Mouse (Mus musculus) ovary, postnatal 36 days (tissue): ENCODE results near the gene AI661453.
"Not testable (repeated sequence)": the region's sequence is repeated elsewhere in the genome, so short reads cannot be mapped to it uniquely, and the experiment has no call there.

ENCODE experiments used
- DNase-seq: peaks from one replicate; pipeline ENCODE4 v3.0.0; 2022; ENCODE audit warnings: low spot score, mixed read lengths

The AI661453 gene

DNA sequence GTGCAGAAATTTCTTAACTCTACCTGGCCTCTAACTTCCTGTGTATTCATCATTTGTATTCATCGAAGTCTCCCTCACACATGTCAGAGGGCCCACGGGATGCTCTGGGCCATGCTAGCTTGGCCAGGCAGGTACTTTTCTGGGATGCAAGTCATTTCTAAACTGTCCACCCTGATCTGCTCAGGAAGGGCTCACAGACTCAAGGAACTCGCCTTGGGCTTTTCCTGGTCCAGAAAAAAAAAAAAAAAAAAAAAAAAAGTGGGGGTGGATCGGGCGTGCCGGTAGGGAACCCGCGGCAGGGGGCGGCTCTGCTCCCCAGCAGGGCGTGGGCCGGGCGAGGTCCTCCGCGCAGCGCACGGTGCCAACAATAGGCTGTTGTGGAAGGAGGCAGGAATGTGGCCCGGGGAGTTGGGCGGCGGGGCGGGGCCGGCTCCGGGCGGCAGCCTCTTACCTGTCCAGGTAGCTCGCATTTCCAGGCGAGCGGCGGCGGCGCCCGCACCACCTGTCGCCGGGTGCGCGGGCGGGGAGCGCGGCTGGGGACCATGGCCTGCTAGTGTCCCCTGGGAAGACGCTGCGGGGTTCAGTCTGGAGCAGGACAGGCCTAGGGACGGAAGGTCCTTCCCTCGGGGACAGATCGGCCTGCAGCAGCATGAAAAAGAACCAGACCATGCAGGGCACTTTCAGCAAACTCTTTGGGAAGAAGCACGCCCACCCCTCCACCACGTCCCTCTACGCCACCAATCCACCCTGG is at the start of gene AI661453:
TSS of gene AI661453 (plus strand) at position 460 of the 751 bp plus-strand sequence.
- peak; percentile 65 for DNase-seq

DNA sequence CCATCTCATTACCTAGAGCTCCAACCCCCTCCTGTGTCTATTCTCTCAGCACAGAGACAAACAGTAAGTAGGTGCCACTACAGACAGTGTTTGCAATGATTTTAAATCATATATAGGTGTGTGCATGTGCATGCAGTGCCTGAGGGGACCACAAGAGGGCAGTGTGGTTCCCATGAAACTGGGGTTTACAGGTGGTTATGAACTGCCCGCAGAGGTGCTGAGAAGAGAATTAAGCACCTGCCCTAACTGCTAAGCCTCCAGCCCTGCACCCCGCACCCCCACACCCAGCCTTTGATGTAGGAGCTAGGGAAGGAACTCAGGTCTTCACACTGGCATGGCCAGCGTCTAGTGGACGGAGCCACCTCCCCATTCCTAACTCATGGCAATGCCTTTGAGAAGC is 49.8 kb upstream of the AI661453 start:
- DNase-seq: peak; percentile 37

DNA sequence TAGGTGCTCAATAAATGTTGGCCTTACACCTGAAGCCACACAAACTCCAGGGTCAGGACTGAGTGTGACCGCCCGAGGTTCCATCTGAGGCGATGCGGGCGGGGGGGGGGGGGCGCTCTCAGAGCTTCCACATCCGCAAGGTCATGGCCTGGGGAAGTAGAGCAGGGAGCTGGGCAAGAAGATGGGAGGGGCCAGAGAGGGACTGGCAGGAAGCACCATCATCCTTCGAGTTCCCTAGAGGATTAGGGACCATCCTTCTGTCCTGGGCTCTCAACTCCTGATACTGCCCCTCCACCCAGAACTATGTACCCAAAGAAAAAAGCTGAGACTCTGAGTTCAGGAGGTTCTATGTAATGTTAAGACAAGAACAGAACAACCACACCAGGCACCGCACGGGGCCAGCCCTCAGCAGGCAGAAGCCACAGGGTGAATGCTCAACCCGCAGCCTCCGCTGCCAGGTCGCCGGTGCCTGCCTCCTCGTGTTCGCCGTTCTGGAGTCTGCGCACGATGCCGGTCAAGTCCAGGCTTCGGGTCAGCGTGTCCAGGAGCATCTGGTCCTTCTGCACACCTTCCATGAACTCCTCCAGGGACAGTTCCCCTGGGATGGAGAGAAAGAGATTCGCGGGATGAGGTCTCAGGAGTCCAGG is 42.1 kb upstream of the AI661453 start:
- DNase-seq: peak; percentile 21

DNA sequence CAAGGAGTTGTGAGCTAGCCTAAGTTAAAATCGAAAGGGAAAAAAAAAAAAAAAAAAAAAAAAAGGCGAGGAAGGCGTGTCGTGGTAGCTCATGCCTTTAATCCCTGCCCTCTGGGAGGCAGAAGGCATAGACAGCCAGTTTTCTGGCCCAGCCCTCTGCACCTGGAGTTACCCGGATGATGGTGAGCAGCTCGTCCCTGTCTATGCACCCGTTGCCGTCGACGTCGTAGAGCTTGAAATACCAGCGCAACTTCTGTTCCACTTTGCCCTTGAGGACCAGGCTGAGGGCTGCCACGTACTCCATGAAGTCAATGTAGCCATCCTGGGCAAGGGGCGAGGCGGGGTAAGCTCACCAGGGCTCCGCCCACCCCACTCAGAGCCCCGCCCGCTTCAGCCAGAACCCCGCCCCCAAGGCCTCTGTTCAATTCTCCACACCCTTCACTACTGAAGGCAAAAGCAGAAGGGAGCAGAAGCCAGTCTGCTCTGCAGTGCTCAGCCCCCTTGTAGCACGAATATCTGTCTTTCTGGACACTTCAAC is 41.0 kb upstream of the AI661453 start:
- peak; percentile 52 for DNase-seq

DNA sequence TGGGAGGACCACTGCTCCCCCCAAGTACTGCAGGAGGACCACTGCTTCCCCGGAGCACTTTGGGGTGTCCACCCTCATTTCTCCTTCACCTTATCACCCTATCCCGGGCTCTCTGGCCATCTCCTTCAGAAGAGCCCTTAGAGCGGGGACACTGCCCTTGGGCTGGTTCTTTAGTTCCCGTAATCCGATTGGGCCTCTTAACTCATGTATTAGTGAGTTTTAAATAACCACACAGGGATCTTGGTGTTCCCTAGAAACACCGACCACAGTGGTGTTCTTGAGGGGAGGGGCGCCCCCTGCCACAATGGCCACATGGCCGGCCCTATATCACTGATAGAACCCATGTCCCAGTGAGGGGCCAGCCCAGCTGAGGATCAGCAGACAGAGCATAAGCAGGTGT is 37.3 kb upstream of the AI661453 start:
- DNase-seq: no peak

DNA sequence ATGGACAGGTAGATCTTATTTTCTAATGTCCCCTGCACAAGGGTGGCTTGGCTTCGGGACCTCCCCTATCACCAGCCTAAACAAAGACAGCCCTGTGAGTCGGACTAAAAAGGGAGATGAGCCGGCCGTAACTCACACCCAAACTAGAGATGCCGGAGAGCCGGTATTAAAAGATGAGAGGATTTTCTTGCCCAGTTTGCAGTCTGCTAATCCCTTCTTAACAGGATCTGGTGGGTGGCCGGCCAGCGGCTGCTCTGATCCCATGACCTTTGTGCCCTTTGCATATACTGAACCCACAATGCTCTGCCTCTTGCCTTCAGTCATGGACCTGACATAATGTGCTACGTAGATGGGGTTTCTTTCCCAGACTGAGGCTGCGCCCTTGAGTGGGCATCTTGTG is 36.0 kb upstream of the AI661453 start, which contains the start of gene Guca1a:
TSS of gene Guca1a (minus strand) at position 134 of the 400 bp plus-strand sequence.
- DNase-seq: no peak

DNA sequence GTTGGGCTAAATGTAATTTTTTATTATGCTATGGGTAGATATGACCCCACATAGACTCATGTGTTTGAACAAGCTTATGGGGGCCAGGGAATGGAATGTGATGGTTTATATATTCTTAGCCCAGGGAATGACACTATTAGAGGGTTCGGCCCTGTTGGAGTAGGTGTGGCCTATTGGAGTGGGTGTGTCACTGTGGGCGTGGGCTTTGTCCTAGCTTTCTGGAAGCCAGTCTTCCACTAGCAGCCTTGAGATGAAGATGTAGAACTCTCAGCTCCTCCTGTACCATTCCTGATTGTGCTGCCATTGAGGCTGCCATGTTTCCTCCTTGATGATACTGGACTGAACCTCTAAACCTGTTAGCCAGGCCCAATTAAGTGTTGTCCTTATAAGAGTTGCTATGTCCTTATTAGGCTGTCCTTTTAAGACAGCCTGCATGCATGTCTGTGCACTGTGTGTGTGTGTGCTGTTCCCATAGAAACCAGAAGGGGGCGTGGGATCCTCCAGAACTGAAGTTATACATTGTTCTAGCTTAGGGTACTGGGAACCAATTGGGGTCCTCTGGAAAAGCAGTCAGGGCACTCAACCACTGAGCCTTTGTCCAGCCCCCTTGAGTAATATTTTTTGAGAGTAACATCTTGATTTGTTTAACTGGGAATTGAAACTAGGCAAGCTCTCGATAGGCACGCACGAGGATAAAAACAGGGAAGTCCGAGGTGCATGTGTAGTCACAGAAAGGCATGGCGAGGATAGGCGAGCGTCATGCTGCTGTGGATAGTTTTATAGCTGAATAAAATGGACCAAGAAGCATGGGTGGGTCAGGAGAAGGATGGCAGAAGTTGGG is 28.5 kb upstream of the AI661453 start:
- DNase-seq: no peak

DNA sequence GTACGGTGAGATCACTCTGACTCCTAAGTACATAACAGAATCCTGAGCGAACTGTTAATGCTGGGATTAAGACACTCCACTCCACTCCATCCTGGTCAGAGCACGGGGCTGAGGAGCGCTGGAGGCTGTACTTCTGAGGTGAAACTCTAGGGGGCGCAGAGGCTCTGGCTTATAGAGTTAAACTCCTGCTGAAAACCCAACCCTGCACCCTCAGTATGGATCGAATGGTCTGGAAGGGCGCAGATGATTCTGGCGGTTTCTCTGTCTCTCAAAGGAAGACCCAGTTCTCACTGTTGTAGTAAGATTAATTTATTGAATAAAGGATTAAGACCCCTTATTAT is 27.9 kb upstream of the AI661453 start:
- DNase-seq: peak; percentile 55

DNA sequence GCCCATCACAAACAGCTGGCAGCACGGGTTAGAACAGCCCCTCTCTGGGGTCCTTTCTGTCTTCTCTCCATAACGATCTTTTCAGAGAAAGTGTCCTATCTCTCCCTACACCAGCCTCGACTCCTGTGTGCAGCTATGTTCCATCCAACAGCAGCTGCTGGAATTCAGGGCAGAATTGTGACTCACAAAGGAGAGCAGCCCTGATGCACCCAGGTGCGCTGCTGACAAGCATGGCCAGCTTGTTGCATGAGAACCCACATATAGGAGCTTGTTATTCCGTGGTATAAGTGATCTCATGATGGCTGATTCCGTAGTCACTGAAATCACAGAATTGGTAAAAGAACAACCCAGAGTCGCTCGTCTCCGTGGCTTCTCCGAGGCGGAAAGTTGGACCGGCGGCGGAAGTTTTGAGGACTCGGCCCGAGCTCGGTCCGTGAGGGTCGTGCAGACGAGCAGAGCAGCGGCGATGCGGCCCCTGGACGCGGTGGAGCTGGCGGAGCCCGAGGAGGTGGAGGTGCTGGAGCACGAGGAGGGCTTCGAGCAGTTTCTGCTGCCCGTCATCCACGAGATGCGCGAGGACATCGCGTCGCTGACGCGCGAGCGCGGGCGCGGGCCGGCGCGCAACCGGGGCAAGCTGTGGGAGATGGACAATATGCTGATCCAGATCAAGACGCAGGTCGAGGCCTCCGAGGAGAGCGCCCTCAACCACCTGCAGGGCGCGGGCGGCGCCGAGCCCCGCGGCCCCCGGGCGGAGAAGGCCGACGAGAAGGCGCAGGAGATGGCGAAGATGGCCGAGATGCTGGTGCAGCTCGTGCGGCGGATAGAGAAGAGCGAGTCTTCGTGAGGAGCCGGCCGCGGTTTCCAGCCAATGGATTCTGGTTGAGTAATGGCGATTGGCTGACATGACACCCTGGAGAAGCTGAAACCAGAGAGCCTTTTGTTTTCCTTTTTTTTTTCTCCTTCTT is 26.2 kb upstream of the AI661453 start:
- DNase-seq: peak; percentile 27

DNA sequence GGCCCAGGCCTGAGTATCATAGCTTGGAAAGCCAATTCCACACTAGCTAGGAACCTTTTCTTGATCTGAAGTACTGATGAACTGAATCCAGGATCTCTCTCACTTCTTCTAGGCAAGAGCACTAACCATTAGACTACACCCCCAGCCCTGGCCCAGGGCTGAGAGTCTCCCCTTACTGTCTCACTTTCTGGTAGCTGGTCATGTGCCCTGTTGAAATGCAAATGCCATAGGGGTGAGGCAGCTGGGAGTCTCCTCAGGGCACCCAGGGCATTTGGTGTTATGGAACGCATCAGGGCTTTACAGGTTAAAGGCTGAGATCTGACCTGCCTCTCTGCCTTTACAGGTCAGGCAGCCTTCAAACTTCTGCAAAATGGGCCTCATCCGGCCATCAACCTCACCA is 16.2 kb upstream of the AI661453 start:
- DNase-seq: no peak

DNA sequence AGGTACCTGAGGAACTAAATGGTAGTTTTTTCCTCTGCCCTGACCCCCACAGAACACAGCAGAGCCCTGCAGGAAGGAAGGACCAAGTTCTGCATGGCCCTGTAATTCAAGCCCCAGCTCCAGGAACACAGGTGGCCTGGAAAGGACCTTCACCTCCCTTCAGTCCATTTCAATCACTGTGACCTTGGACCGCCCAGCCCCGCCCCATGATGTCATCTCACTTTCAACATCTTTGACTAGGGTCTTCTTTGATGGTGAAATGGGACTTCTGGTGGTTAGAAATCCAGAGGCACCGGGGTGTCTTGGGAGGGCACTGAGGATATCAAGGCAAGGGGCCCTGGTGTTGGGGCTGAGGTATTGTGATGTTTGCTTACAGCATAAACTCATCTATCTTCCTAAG is 14.8 kb upstream of the AI661453 start:
- DNase-seq: no peak

DNA sequence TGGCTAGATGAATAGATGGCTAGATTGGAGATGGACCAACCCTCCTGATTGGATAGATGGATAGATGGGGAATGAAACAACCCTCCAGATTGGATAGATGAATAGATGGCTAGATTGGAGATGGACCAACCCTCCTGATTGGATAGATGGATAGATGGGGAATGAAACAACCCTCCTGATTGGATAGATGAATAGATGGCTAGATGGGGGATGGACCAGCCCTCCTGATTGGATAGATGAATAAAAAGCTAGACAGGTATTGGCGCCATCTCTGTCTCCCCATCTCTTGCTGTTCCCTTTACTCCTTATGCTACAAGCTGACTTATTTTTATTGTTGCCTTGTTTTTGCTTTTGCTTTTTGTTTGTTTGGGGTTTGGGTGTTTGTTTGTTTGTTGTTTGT is 13.8 kb upstream of the AI661453 start:
- not testable (repeated sequence) for DNase-seq

DNA sequence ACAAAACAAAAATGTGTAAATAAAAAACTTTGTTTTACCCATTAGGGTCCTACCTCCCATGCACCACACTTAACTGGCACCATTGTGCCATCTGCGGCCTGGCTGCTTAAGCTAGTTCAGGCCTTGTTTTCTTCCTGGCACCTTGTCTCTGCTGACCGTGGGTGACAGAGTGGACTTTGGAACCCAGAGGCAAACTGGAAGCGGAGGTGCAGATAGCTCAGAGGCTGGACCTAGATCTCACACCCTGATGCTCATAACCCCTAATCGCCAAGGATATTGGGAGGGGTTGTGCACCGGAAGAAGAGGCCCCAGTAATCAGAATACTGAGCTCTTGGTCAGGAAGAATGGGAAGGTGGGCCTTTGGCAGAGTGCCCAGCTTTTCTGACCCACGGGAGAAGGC is 12.2 kb upstream of the AI661453 start:
- no peak for DNase-seq

DNA sequence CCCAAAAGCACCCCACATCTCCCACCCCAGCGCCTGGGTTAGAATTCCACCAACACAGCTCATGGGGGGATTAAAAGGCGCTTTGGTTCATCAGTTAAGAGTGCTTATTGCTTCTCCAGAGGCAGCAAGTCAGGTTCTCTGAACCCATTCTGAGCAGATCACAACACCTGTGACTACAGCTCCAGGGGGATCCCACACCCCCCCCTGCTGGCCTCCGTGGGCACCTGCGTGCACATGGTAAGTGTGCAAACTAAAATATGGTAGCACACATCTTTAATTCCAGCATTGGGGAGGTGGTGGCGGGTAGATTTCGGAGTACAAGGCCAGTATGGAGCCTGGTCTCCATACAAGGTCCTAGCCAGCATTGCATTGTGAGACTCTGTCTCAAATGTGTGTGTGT is 9.1 kb upstream of the AI661453 start:
- no peak for DNase-seq

DNA sequence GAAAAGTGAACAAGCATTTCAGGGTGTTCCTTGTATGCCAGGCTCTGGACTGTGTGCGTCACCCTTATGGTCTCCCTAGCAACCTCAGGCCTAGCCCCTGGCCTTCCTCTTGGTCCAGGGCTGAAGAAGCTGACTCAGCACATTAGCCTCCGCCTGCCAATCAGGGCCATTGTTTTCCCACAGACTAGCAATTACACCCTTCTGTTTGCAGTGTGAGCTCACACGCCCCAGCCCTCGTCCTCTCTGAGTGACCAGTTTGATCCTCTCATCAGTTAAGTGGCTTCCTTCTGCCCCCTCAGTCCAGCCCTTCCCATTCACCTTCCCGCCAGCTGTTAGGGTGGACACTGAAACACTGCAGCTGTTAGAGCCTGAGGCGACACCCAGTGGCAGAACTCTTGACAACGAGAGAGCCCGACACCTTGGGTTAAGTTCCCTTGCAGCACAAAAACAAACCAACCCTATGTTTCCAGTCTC is 7.5 kb upstream of the AI661453 start:
- peak; percentile 41 for DNase-seq

DNA sequence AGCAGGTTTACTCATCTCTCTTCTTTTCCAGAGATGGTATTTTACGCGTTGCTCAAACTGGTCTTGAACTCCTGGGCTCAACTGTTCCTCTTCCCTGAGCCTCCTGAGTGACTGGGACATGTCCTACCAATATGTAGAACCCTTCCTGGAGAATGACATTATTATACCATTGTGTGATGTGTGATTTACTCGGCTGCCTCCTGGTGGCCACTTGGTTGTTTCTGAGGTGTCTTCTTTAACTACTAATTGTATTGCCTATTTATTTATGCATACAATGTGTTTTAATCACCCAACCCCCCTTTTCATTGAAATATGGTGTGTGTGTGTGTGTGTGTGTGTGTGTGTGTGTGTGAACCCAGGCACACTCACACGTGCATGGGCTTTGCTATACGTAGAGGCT is 5.6 kb upstream of the AI661453 start:
- DNase-seq: no peak

DNA sequence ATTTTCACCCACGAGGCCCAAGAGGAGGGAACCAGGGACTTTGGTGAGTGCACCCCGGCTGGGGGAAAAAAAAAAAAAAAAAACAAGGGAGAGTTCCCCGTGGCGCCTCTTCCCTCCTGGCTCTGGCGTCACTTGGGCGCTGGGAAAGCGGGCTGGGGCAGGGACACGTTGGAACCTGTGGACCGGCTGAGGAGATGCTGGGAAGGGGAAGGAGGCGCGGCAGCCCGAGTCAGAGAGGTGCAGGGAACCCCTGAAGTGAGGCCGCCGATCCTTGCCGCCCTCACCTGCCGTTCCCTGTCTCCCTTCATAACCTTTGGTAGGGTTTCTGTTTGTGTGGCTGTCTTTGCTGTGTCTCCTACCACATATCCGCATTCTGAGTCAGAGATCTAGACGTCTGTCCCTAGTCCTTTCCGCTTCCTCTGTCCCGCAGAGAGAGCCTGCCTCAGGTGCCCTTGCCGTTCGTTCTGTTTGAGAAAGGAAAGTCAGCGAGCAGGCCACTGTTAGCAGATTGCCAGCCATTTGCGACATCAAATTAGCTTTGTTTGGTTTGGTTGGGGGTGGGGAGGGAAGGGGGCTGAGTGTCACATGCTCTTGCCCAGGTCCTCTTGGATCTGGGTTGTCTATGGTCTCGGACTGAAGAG is 612 bp downstream of the AI661453 start, which contains the start of gene 1700001C19Rik:
TSS of gene 1700001C19Rik (minus strand) at position 470 of the 641 bp plus-strand sequence.
- DNase-seq: no peak

DNA sequence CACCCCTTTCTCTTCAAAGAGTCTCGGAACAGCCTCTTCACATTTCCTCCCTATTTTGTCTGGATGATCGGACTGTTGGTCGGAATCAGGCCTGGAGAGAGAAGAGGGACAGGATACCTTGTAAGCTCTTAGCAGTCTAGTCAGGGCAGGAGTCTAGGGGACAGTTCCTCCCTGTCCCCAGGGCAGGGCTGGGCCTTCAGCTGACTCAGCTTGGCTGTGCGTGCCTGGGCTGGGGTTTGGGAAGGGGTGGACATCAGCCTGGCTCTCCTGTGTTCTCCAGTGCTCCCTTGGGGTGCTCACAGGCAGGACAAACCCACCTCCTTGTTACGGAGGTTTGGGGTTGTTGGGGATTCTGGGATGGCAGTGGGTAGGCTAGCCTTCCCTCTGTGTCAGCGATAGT is 2.2 kb downstream of the AI661453 start:
- no peak for DNase-seq

DNA sequence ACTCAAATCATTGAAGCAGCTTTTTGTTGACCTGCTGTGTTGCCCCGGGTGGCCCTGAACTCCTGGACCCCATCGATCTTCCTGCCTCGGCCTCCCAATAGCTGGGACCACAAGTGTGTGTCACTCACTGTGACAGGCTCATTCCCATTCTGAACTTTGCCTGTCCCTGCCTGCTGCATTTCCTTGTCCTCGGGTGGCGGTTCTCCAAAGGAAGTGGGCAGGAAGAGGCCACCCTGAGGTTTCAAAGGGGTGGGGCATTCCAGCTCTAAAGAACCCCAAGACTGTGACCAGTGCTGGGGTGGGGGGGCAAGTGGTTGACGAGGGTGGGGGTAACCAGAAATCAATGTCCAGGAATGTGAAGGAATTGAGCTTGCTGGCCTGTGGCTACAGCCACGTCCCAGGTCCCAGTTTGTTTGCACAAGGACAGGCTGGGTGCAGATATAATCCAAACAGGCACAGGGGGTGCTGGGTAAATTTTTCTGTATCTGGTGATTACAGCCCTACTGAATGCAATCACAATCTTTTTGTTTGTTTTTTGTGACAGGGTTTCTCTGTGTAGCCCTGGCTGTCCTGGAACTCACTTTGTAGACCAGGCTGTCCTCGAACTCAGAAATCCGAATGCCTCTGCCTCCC is 3.1 kb downstream of the AI661453 start:
- DNase-seq: no peak

DNA sequence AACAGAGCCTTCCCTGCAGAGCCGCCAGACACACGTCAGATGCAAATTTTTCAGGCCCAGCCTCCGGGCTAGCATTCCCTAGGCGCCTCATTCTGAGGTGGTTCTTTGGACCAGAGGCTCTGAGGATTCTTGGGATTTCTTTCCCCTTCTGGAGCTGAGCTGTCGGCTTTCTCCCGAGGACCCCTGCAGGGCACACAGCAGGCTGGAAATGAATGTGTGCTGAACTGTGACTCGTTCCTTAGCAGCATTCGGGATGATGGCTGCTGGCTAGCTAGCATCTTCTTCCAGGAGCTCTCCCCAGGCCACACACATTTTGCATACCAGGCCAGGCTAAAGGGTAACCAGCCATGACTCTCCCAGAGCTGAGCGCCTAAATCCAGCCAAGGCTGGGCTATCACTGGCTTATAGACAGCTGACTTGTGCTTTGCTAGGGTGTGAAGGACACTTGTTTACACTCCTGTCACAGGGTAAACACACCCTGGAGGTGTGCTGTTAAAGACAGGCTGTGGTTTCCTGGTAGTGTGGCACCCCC is 4.0 kb downstream of the AI661453 start:
- no peak for DNase-seq
